Mouse (Mus musculus) limb, embryonic 14.5 days (tissue): ENCODE data around the gene Myb. TPM values are rescaled to one million over a fixed set of nuclear protein-coding genes. Genes with fewer than 3 reads are reported as not detected.

Experiments used
- ATAC-seq: fragments of 200-750 bp; cut with Nextera tagmentation; 2 replicates; pipeline ENCODE4 v1.8.0; 2017; ENCODE audit warnings: low read depth, moderate number of reproducible peaks, moderate TSS enrichment; ENCODE audit not compliant: low FRiP score
- DNase-seq: peaks from one replicate; pipeline ENCODE4 v3.0.0-alpha.2; 2015; ENCODE audit warnings: low spot score
- H3K27ac ChIP-seq: fragments of 300-500 bp; sonication (generic); replicated peaks from 2 replicates; pipeline ENCODE4 v1.5.1; 2014; ENCODE audit warnings: low read depth, mild to moderate bottlenecking, low read length, moderate library complexity, mixed read lengths
- H3K27me3 ChIP-seq: fragments of 300-500 bp; sonication (generic); 2 replicates; pipeline ENCODE4 v1.6.1; 2014; ENCODE audit warnings: low read length, mixed read lengths; ENCODE audit not compliant: control insufficient read depth, insufficient read depth
- H3K36me3 ChIP-seq: fragments of 300-500 bp; sonication (generic); 2 replicates; pipeline ENCODE4 v1.6.1; 2014; ENCODE audit warnings: mild to moderate bottlenecking, low read length, moderate library complexity, mixed read lengths; ENCODE audit not compliant: control insufficient read depth, insufficient read depth
- H3K4me1 ChIP-seq: fragments of 300-500 bp; sonication (generic); 2 replicates; pipeline ENCODE4 v1.6.1; 2014; ENCODE audit warnings: antibody characterized with exemption, low read length, mixed read lengths; ENCODE audit not compliant: control insufficient read depth, insufficient read depth
- H3K4me2 ChIP-seq: fragments of 300-500 bp; sonication (generic); replicated peaks from 2 replicates; pipeline ENCODE4 v1.6.1; 2014; ENCODE audit warnings: low read depth, mild to moderate bottlenecking, low read length, moderate library complexity; ENCODE audit not compliant: severe bottlenecking
- H3K4me3 ChIP-seq: fragments of 300-500 bp; sonication (generic); replicated peaks from 2 replicates; pipeline ENCODE4 v1.5.1; 2014; ENCODE audit warnings: low read length
- H3K9ac ChIP-seq: fragments of 300-500 bp; sonication (generic); 2 replicates; pipeline ENCODE4 v1.6.1; 2014; ENCODE audit warnings: mild to moderate bottlenecking, low read depth, low read length, moderate library complexity; ENCODE audit not compliant: severe bottlenecking
- H3K9me3 ChIP-seq: fragments of 300-500 bp; sonication (generic); 2 replicates; pipeline ENCODE4 v1.6.1; 2016; ENCODE audit warnings: low read length; ENCODE audit not compliant: control insufficient read depth
- POLR2A ChIP-seq: fragments of 200-500 bp; IDR thresholded peaks from 2 replicates; pipeline ENCODE4 v1.8.0; 2012; ENCODE audit warnings: inconsistent platforms, mild to moderate bottlenecking, moderate library complexity, borderline replicate concordance; ENCODE audit not compliant: insufficient read depth, insufficient read length; ENCODE audit errors: extremely low read depth
- WGBS: fragments of 180-500 bp; shearing (Covaris S2); extraction: QIAGEN DNeasy Blood & Tissue Kit; methylation state at CpG from one replicate; pipeline ENCODE4 v1.1.7; 2014; 5-methylcytosine and 5-hydroxymethylcytosine counted together
- polyA plus RNA-seq, 2 experiments: library from polyadenylated mRNA; depleted of rRNA in 1 of 2; stranded (reverse) in 1 of 2; unstranded in 1 of 2; fragments of >200 nt; fragmentation: Nextera tagmentation in 1 of 2; extraction: Ambion mirVana in 1 of 2; gene quantifications; 2 replicates each; pipeline versions ENCODE4 v1.2.1 to v1.2.3; 2012 to 2014

Myb gene
- polyA plus RNA-seq, 2 experiments = 2.7 to 4.0 TPM

DNA sequence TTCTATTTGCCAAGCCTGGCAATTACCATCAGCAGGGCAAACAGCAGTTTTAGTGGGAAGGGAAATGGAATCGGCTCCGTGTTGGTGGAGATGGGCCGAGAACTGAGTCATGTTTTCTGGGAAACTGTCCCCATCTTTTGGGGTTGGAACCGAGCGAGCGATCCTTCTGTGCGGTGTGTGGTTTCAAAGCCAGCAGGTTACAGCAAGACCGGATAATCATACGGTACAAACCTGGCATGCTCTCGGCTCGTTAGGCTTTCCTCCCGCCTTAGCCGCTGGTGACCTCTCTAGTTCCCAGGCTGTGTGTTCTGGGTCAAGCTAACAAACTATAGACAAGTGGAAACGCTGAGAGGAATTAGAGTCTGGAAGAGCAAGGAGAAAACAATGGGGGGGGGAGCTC lies 65.2 kb downstream of the Myb start:
- Histone ChIP-seq H3K27ac (no peak overlapping the region), H3K27me3 (no peaks in the 10 kb centered on the region), H3K4me1 (no peaks in the 10 kb centered on the region), H3K4me3 (no peak overlapping the region), H3K9me3 (no peaks in the 10 kb centered on the region), H3K4me2 (no peak overlapping the region), H3K9ac (no peak overlapping the region), H3K36me3 (no peaks in the 10 kb centered on the region)
- 80% methylated on average over 14 of the region's 14 CpGs for WGBS
- no peak for TF ChIP-seq POLR2A
- ATAC-seq (no peak), DNase-seq (no peak)

DNA sequence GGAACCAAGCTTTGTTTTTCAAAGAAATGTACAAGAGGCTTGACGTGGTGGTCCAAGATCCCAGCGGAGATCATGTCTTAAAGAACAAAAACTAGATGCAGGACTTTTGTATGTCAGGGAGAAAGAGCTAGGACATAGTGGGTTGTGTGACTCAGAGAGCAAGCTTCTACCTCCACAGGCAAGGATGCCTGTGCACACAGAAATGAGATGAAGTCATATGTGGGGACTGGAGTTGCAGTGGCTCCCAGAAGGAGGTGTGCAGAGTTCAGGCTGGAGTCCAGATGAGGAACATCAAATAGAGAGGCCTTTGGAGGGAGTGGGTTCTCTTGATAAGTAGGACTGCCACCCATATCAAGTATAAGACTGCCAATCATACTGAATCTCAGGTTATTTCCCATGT lies 65.9 kb downstream of the Myb start:
- H3K27ac ChIP-seq = no peak overlapping the region
- WGBS = 89% methylated on average over 2 of the region's 2 CpGs
- H3K4me1 ChIP-seq = no peaks in the 10 kb centered on the region
- no peak overlapping the region for H3K9ac ChIP-seq
- no peaks in the 10 kb centered on the region for H3K27me3 ChIP-seq
- H3K4me3 ChIP-seq = no peak overlapping the region
- H3K36me3 ChIP-seq = no peaks in the 10 kb centered on the region
- DNase-seq (no peak), ATAC-seq (no peak)
- H3K4me2 ChIP-seq = no peak overlapping the region
- H3K9me3 ChIP-seq = no peaks in the 10 kb centered on the region
- TF ChIP-seq POLR2A = no peak

DNA sequence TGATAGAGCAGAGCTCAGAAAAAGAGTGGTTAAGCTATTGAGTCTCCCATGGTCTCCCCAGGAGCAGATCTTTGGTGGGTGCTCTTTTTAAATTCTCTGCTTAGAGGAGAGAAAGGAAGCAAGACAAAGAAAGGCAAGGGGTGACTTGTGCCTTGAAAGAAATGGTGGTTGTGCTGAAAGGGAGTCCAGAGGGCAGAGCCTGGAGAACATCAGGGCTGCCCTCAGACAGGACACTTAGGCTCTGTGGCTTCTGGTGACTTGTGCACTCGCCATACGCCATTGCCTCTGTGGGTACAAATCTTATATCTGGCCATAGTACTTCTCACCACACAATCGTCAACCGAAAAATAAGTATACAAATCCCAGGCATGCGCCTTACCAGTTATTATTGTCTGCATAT lies 67.5 kb downstream of the Myb start:
- Histone ChIP-seq H3K27me3 (no peaks in the 10 kb centered on the region), H3K36me3 (no peaks in the 10 kb centered on the region), H3K9ac (no peak overlapping the region), H3K9me3 (no peaks in the 10 kb centered on the region), H3K4me1 (no peaks in the 10 kb centered on the region), H3K27ac (no peak overlapping the region), H3K4me2 (no peak overlapping the region), H3K4me3 (no peak overlapping the region)
- 88% methylated on average over 5 of the region's 5 CpGs for WGBS
- ATAC-seq = no peak
- no peak for TF ChIP-seq POLR2A
- DNase-seq = no peak

DNA sequence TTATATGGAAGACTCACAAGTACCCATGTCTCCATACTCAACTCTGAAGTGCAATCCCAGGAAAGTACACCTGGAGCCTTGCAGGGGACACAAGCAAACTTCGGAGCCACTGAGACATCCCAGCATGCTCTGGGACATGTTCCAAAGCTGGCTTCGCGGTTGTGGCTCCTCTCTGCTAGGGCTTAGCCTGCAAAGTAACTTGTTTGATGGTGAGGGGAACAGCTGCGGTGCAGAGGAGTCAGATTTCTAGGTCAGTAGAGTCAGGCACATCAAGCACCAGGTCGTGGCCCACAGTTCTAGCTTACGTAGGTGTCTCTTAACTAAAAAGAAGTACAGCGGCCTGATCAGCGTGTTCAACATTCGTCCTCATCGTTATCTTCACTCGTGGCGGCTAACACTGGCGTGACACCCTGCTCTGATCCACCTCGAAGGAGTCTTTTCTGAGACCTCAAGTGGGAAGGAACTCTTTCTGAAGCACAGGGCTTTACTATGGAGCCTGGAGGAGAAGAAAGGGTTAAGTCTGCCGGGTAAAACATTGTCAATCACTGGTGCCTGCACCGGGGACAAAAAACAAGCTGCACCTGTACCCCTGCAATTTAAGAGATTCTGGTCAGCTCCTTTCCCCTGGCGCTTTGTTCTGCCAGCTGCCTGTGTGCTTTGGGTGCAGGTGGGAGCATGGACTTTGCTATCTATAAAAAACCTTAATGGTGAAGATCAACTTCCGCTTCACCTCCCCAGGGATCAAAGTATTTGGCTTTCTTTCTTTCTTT lies 68.1 kb downstream of the Myb start:
- no peak overlapping the region for H3K4me2 ChIP-seq

DNA sequence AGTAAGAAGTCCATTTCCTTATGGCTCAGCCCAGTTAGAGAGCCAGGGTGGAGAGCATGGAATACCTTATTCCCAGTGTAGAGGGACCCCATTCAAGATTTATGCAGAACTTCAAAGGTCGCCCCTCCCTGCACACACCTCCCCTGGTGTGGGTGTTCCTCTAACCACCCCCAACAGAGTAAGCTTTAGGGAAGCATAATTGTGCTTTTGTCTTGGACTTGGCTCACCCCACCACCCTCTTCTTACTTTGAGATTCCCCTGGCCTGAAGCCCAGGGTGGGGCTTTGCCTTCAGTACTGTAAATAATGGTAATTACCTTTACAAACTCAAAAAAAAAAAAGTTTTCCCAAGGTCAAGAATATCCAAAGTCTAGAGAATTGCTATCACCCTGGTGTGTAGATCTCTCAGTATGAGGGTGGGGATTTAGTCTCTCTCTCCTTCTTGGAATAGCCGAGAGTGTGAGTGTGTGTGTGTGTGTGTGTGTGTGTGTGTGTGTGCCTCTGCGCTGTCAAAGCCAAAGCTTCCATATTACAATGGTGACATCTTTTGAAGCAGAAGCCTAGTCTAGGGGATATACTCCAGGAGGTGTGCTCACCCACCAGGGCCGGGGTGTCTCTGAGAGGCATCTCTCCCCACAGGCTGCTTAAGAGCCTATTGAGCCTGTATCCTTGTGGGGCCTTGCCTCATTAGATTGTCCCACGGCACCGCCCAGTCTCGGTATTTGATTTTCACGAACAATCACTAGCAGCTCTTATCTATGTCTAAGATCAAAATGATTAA lies 69.7 kb downstream of the Myb start:
- no peak overlapping the region for H3K27ac ChIP-seq
- 84% methylated on average over 8 of the region's 8 CpGs for WGBS
- H3K4me1 ChIP-seq = no peaks in the 10 kb centered on the region
- ATAC-seq (no peak), DNase-seq (no peak)
- no peak overlapping the region for H3K4me2 ChIP-seq
- H3K36me3 ChIP-seq = no peaks in the 10 kb centered on the region
- no peak for TF ChIP-seq POLR2A
- no peaks in the 10 kb centered on the region for H3K27me3 ChIP-seq
- H3K9ac ChIP-seq = no peak overlapping the region
- H3K4me3 ChIP-seq = no peak overlapping the region
- no peaks in the 10 kb centered on the region for H3K9me3 ChIP-seq

More for the DNA sequence above, 68.1 kb downstream of the Myb start:
- ATAC-seq (no peak), DNase-seq (no peak)
- Histone ChIP-seq H3K4me1 (no peaks in the 10 kb centered on the region), H3K9ac (no peak overlapping the region), H3K36me3 (no peaks in the 10 kb centered on the region), H3K4me3 (no peak overlapping the region), H3K27me3 (no peaks in the 10 kb centered on the region), H3K27ac (no peak overlapping the region), H3K9me3 (no peaks in the 10 kb centered on the region)
- WGBS = 44% methylated on average over 18 of the region's 18 CpGs
- TF ChIP-seq POLR2A = no peak
